Mouse (Mus musculus): ENCODE data around the gene Ptgfrn. TPM values are rescaled to one million over a fixed set of nuclear protein-coding genes. Genes with fewer than 3 reads are reported as not detected.

Ptgfrn gene
- polyA plus RNA-seq, 1 experiment = 70.5 TPM

DNA sequence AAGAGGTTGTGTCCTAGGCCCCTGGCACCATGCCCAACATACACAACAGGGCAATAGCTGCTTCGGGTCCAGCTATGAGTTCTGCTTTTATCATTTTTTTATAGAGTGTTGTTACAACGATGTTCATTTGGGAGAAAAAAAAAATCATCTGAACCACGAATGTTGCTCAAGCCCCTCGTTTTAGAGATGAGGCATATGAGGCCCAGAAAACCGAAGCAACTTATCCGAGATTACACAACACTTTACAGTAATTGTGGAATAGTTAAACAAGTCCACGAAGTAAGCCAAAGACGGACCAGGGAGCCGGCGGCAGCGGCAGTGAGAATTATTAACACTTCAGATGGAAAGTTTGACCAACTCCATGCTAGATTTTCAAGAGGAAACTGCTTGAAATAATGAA, 7.7 kb upstream of the Ptgfrn start:
- Histone ChIP-seq H3K27ac (ENCODE audit: insufficient read depth, low read length) (no peak overlapping the region), H3K4me1 (ENCODE audit: control insufficient read depth, insufficient read depth, low read length) (no peaks in the 10 kb centered on the region), H3K4me3 (ENCODE audit: insufficient read depth, low read length) (no peak overlapping the region)
- TF ChIP-seq CTCF (IDR thresholded peaks at IDR 0.05; ENCODE audit: borderline replicate concordance, insufficient read depth, low read length) (no peak), POLR2A (IDR thresholded peaks at IDR 0.05; ENCODE audit: low read depth, low read length) (no peak)

- Histone ChIP-seq H3K4me1 (ENCODE audit: control insufficient read depth, insufficient read depth, low read length) (no peaks in the 10 kb centered on the region), H3K27ac (ENCODE audit: insufficient read depth, low read length) (no peak overlapping the region), H3K4me3 (ENCODE audit: insufficient read depth, low read length) (no peak overlapping the region)
- TF ChIP-seq CTCF (IDR thresholded peaks at IDR 0.05; ENCODE audit: borderline replicate concordance, insufficient read depth, low read length) (no peak), POLR2A (IDR thresholded peaks at IDR 0.05; ENCODE audit: low read depth, low read length) (no peak)
Observed at GRCm38 (mm10) chr3:101117386-101117749, 7.3 kb upstream of the Ptgfrn start.

DNA sequence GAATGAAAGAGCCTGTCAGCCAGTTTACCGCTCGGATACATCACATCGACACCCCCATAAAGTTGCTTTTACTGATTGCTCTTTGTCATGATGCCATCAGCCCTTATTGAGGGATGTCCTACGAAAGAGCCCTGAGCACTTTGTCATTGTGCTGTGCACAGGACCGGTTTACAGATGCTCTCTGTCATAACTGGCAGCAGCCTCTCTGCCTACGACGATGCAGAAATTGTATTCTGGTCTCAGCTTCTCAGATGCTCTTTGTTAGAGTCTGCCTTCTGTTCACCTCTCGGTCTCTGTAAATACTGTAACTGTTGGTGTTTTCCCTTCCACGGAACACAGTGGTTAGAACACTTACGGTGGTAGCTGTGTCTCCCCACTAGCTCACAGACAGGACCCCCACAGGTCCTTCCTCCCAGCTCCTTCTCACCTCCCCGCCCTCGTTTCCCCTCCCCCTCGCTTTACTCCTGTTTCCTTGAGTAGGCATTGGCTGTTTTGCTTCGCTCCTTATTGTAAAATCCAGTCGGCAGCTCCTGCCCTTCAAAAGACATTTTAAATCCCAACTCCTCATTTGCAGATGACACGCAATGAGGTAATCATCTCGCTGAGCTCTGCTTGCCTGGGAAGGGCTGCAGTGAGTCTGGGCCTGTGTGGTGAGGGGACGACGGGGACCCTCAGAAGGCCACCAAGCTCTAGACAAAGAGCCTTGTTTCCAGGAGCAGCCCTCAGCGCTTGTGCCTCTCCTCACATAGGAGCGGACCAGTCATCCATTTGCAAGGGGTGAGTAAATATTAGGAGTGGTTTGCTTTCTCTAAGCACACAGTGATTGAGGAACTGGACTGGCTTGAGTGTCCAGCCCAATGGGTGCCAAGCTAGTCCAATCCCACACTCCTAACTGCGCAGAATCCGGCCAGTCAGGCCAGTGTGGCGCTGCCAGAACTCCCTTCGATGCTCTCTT, 6.6 kb upstream of the Ptgfrn start:
- H3K4me3 ChIP-seq (ENCODE audit: insufficient read depth, low read length) = no peak overlapping the region
- H3K4me1 ChIP-seq (ENCODE audit: control insufficient read depth, insufficient read depth, low read length) = peaks cover 3% of the 10 kb centered on the region
- no peak for TF ChIP-seq CTCF (IDR thresholded peaks at IDR 0.05; ENCODE audit: borderline replicate concordance, insufficient read depth, low read length)
- TF ChIP-seq POLR2A (IDR thresholded peaks at IDR 0.05; ENCODE audit: low read depth, low read length) = no peak
- H3K27ac ChIP-seq (ENCODE audit: insufficient read depth, low read length) = no peak overlapping the region

DNA sequence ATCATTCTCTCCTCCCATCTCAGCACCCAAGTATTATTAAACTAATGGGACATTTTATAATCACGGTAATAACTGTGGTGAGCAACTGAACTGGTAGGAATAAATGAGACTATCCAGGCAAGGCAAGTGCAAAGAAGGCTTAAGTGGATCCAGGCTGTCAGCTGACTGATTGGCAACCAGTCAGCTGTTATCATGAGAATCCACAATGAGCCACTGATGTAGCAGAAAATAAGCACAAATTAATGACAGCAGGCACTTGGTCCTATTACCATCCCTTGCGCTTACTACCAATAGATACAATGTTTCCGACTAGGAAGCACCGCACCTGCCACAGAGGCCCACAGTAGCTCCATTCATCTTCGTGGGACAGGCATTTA, 2.4 kb upstream of the Ptgfrn start:
- H3K4me1 ChIP-seq (ENCODE audit: control insufficient read depth, insufficient read depth, low read length) = peaks cover 14% of the 10 kb centered on the region
- TF ChIP-seq CTCF (IDR thresholded peaks at IDR 0.05; ENCODE audit: borderline replicate concordance, insufficient read depth, low read length) (no peak), POLR2A (IDR thresholded peaks at IDR 0.05; ENCODE audit: low read depth, low read length) (no peak)
- no peak overlapping the region for H3K4me3 ChIP-seq (ENCODE audit: insufficient read depth, low read length)
- H3K27ac ChIP-seq (ENCODE audit: insufficient read depth, low read length) = no peak overlapping the region

DNA sequence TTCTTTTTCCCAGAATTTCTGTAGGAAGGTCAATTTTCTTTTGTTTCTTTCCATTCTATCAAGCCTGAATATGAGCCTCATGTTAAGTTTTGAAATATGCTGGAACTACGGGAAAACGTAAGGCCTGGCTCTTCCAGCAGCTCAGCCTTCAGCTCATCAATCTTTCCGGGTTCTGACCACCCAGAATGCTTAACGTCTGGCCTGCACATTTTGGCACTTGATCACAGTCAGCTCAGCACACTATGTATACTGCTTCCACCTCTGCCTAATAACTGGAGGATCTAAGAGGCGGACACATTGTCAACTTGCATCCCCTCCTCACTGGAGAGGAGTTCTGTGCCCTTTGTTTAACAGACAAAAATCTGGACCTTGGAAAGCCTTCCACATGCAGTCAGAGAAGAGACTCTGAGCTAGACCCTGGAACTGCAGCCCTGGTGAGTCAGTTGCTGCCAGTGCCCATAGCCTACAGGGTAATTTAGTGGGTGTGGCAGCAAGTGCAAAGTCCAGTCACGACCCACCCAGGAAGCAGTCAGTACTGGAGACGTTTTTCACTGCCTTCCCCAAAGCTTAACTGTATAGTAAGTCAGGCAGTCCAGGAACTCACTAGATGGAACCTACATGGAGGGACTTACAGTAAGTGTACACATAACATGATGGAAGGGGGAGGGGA, 1.9 kb upstream of the Ptgfrn start:
- H3K27ac ChIP-seq (ENCODE audit: insufficient read depth, low read length) = no peak overlapping the region
- TF ChIP-seq POLR2A (IDR thresholded peaks at IDR 0.05; ENCODE audit: low read depth, low read length) (no peak), CTCF (IDR thresholded peaks at IDR 0.05; ENCODE audit: borderline replicate concordance, insufficient read depth, low read length) (no peak)
- H3K4me3 ChIP-seq (ENCODE audit: insufficient read depth, low read length) = no peak overlapping the region
- H3K4me1 ChIP-seq (ENCODE audit: control insufficient read depth, insufficient read depth, low read length) = peaks cover 14% of the 10 kb centered on the region

DNA sequence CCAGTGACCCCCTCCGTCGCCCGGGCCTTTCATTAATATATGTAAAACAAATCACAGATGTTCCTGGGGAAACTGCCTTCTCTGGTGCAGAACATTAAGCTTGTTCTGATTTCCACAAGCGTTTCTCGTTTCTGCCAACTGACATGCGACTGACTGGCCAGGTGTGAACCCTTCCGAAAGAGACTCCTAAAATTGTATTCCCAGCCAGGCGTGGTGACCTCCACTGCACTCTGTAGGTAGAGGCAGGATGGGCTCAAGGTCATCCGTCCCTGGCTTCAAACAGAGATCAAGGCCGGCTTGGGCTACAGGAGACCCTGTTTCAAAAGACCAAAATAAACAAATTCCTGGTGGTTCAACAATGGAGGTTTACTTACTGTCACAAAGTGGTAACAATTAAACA, 1.2 kb upstream of the Ptgfrn start:
- peaks cover 14% of the 10 kb centered on the region for H3K4me1 ChIP-seq (ENCODE audit: control insufficient read depth, insufficient read depth, low read length)
- H3K27ac ChIP-seq (ENCODE audit: insufficient read depth, low read length) = no peak overlapping the region
- no peak for TF ChIP-seq CTCF (IDR thresholded peaks at IDR 0.05; ENCODE audit: borderline replicate concordance, insufficient read depth, low read length)
- TF ChIP-seq POLR2A (IDR thresholded peaks at IDR 0.05; ENCODE audit: low read depth, low read length) = no peak
- no peak overlapping the region for H3K4me3 ChIP-seq (ENCODE audit: insufficient read depth, low read length)

- H3K27ac ChIP-seq (ENCODE audit: insufficient read depth, low read length) = no peak overlapping the region
- TF ChIP-seq CTCF (IDR thresholded peaks at IDR 0.05; ENCODE audit: borderline replicate concordance, insufficient read depth, low read length) = no peak
- TF ChIP-seq POLR2A (IDR thresholded peaks at IDR 0.05; ENCODE audit: low read depth, low read length) = no peak
- peaks cover 14% of the 10 kb centered on the region for H3K4me1 ChIP-seq (ENCODE audit: control insufficient read depth, insufficient read depth, low read length)
- no peak overlapping the region; the same call in 1 of the 2 replicates for H3K4me3 ChIP-seq (ENCODE audit: insufficient read depth, low read length)
Observed at GRCm38 (mm10) chr3:101110838-101111103, 693 bp upstream of the Ptgfrn start.

GRCm38 (mm10) chr3:101109558-101110021, 488 bp downstream of the Ptgfrn start:
- peaks cover 14% of the 10 kb centered on the region for H3K4me1 ChIP-seq (ENCODE audit: control insufficient read depth, insufficient read depth, low read length)
- no peak overlapping the region for H3K27ac ChIP-seq (ENCODE audit: insufficient read depth, low read length)
- TF ChIP-seq CTCF (IDR thresholded peaks at IDR 0.05; ENCODE audit: borderline replicate concordance, insufficient read depth, low read length) = no peak
- TF ChIP-seq POLR2A (IDR thresholded peaks at IDR 0.05; ENCODE audit: low read depth, low read length) = no peak
- peak overlapping the region; percentile 51 for H3K4me3 ChIP-seq (ENCODE audit: insufficient read depth, low read length)

- TF ChIP-seq POLR2A (IDR thresholded peaks at IDR 0.05; ENCODE audit: low read depth, low read length) (no peak), CTCF (IDR thresholded peaks at IDR 0.05; ENCODE audit: borderline replicate concordance, insufficient read depth, low read length) (no peak)
- Histone ChIP-seq H3K4me3 (ENCODE audit: insufficient read depth, low read length) (peak overlapping the region; percentile 51), H3K4me1 (ENCODE audit: control insufficient read depth, insufficient read depth, low read length) (peaks cover 14% of the 10 kb centered on the region), H3K27ac (ENCODE audit: insufficient read depth, low read length) (no peak overlapping the region)
Observed at GRCm38 (mm10) chr3:101108848-101109247, 1.2 kb downstream of the Ptgfrn start.

GRCm38 (mm10) chr3:101108282-101108681, 1.8 kb downstream of the Ptgfrn start:
- H3K4me1 ChIP-seq (ENCODE audit: control insufficient read depth, insufficient read depth, low read length) = peaks cover 14% of the 10 kb centered on the region
- H3K27ac ChIP-seq (ENCODE audit: insufficient read depth, low read length) = no peak overlapping the region
- no peak for TF ChIP-seq POLR2A (IDR thresholded peaks at IDR 0.05; ENCODE audit: low read depth, low read length)
- TF ChIP-seq CTCF (IDR thresholded peaks at IDR 0.05; ENCODE audit: borderline replicate concordance, insufficient read depth, low read length) = no peak
- no peak overlapping the region for H3K4me3 ChIP-seq (ENCODE audit: insufficient read depth, low read length)

Data from embryonic fibroblast, embryonic 13.5 days (primary cell).